Mouse (Mus musculus) olfactory bulb, adult 2 months (tissue): Measurements from ENCODE around the gene Pgr. TPM values are rescaled to one million over a fixed set of nuclear protein-coding genes. Genes with fewer than 3 reads are reported as not detected.

Source experiments
- H3K27ac ChIP-seq: fragments of 200-500 bp; 2 replicates; pipeline ENCODE4 v1.5.1; 2012; ENCODE audit warnings: low read depth, low read length; ENCODE audit not compliant: insufficient read depth
- H3K4me1 ChIP-seq: fragments of 200-500 bp; 2 replicates; pipeline ENCODE4 v1.6.1; 2012; ENCODE audit warnings: low read length; ENCODE audit not compliant: control insufficient read depth, insufficient read depth
- H3K4me3 ChIP-seq: fragments of 200-500 bp; 2 replicates; pipeline ENCODE4 v1.5.1; 2012; ENCODE audit warnings: mild to moderate bottlenecking, low read depth, low read length, moderate library complexity; ENCODE audit not compliant: insufficient read depth
- CTCF ChIP-seq: fragments of 200-500 bp; IDR thresholded peaks from 2 replicates; pipeline ENCODE4 v1.5.1; 2012; ENCODE audit warnings: low read depth, mild to moderate bottlenecking, low read length, moderate library complexity; ENCODE audit not compliant: insufficient read depth
- POLR2A ChIP-seq: fragments of 200-500 bp; IDR thresholded peaks from 2 replicates; pipeline ENCODE4 v1.6.1; 2012; ENCODE audit warnings: mild to moderate bottlenecking, low read depth, low read length, moderate library complexity; ENCODE audit not compliant: insufficient read depth
- WGBS: fragments of 180-500 bp; shearing (Covaris S2); methylation state at CpG from one replicate; pipeline ENCODE4 v1.1.7; 2018; 5-methylcytosine and 5-hydroxymethylcytosine counted together
- polyA plus RNA-seq: library from polyadenylated mRNA; stranded (reverse); fragments of >200 nt; gene quantifications from 2 replicates; pipeline ENCODE4 v1.2.4, GENCODE M21; 2012; ENCODE audit warnings: low replicate concordance; ENCODE audit not compliant: missing spikeins, insufficient read depth, insufficient read length

The Pgr gene
- polyA plus RNA-seq: not detected in 2 replicates

DNA sequence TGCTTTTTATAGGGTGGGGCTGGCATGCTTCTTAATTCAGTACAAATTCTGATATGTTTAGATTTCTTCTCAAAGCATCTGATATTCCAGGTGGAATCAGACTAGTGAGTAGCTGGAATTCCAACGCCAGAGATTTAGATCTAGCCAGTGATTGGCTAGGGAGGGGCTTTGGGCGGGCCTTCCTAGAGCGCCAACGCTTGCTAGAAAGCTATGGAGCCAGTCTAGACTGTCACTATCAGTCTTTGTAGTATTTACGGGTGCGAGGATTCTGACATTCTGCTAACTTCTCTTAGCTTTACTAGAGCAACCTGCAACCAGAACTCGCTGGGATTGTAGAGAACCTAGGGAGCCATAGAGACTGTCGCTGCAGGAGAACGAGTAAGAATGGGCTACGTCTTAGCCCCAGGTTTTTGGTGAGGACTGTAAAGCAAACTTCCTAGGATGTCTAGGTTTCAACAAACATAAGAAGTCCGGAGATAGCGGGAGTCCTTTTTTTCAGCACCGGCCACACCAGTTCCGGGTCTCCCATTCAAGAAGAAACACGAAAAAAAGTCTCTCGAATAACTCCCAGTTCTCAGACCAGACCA lies at the start of gene Pgr:
Gene Pgr, plus strand, starts transcription at position 218 of the 587 bp plus-strand sequence.
- peak within 1 kb of the TSS; percentile 76 for H3K4me3 ChIP-seq
- 1% methylated on average over 16 of the region's 16 CpGs for WGBS
- no peak for TF ChIP-seq CTCF
- no peak for TF ChIP-seq POLR2A
- H3K4me1 ChIP-seq: peaks cover 13% of the 10 kb centered on the region
- no peak within 1 kb of the TSS for H3K27ac ChIP-seq

DNA sequence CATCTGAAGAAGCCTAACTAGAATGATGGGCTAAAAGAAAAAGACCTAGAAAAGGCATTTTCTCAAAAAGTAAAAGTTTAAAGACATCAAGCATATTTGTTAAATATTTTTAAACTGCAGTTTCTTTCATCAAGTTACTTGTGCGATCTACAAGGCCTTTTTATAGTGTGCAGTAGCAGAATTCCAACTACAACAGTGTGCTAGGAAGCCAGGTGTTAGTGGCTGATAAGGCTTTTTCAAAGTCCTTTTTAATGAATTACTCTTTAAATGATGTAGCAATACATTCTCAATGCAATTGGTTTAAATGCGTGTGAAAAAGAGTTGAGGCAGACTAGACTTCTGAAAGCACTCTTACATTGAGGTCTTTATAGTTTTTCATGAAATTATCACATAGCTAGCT lies 42.2 kb upstream of the Pgr start:
- H3K4me3 ChIP-seq: no peak overlapping the region
- H3K27ac ChIP-seq: no peak overlapping the region
- TF ChIP-seq POLR2A: no peak
- TF ChIP-seq CTCF: no peak
- WGBS: 97% methylated on average over 2 of the region's 2 CpGs
- H3K4me1 ChIP-seq: no peaks in the 10 kb centered on the region

DNA sequence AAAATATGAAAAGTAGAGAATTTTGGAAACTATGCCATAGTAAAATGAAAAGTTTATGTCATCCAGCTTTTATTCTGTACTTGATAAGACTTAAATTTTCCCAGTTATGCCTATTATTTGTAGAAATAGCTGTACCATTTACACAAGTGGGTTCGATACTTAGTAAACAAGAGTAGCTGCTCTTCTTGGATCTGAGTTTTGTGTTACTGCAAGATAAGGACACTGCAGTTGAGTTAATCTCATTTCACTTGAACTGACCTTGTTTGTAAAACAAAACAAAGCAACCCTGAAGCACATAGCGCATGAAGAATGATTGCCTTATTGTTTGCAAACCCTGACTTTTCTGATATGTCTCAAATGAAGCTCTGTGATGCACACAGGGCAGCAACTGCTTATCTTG lies 31.1 kb upstream of the Pgr start:
- Histone ChIP-seq H3K4me1 (no peaks in the 10 kb centered on the region), H3K27ac (no peak overlapping the region), H3K4me3 (no peak overlapping the region)
- WGBS: 90% methylated on average over 2 of the region's 2 CpGs
- no peak for TF ChIP-seq CTCF
- no peak for TF ChIP-seq POLR2A

DNA sequence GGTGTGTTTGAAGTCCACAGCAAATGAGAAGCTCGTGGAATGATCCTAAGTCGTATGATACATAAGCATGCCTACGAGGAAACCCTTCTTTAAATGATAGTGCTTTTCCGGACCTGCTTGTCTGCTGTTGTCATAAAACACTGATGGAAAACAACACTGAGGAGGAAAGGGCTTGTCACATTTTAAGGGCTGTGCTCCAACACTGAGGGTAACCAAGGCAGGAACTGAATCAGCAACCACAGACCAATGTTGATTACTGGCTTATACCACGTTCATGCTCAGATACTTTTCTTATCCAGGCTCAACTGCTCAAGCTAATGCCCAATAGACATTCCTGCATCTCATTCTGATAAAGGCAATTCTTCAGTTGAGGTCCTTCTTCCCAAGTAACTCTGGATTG lies 4.4 kb upstream of the Pgr start:
- Histone ChIP-seq H3K4me1 (peaks cover 3% of the 10 kb centered on the region), H3K27ac (no peak overlapping the region), H3K4me3 (no peak overlapping the region)
- WGBS: 84% methylated on average over 5 of the region's 5 CpGs
- no peak for TF ChIP-seq CTCF

DNA sequence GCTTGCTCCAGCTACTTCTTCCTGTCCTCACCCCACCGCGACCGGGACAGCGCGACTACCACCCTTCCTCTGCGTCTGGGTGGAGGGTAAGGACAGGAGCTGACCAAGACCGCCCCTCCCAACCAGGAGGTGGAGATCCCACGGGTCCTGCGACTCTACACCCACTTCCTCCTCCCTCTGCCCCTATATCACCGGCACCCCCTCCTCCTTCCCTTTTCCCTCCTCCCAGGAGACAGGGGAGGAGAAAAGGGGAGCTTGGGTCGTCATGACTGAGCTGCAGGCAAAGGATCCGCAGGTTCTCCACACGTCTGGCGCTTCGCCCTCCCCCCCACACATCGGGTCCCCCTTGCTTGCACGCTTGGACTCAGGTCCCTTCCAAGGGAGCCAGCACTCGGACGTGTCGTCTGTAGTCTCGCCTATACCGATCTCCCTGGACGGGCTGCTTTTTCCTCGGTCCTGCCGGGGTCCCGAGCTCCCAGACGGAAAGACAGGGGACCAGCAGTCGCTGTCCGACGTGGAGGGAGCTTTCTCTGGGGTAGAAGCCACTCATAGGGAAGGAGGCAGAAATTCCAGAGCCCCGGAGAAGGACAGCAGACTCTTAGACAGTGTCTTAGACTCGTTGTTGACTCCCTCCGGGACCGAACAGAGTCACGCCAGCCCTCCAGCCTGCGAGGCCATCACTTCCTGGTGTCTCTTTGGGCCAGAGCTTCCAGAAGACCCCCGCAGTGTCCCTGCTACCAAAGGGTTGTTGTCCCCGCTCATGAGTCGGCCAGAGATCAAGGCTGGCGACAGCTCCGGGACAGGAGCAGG lies 775 bp downstream of the Pgr start:
- peaks cover 13% of the 10 kb centered on the region for H3K4me1 ChIP-seq
- WGBS: 1% methylated on average over 41 of the region's 41 CpGs
- no peak overlapping the region for H3K27ac ChIP-seq
- H3K4me3 ChIP-seq: peak overlapping the region; percentile 76
- no peak for TF ChIP-seq CTCF
- no peak for TF ChIP-seq POLR2A

DNA sequence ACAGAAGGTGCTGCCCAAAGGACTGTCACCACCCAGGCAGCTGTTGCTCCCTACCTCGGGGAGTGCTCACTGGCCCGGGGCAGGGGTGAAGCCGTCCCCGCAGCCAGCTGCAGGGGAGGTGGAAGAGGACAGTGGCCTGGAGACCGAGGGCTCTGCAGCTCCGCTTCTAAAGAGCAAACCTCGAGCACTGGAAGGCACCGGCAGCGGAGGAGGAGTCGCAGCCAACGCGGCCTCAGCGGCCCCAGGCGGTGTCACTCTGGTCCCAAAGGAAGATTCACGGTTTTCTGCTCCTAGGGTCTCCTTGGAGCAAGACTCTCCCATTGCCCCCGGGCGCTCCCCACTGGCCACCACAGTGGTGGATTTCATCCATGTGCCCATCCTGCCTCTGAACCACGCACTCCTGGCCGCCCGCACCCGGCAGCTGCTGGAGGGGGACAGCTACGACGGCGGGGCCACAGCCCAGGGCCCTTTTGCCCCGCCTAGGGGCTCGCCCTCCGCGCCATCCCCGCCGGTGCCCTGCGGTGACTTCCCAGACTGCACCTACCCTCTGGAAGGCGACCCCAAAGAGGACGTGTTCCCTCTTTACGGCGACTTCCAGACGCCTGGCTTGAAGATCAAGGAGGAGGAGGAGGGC lies 1.5 kb downstream of the Pgr start:
- no peak overlapping the region; the same call in 1 of the 2 replicates for H3K27ac ChIP-seq
- H3K4me3 ChIP-seq: peak overlapping the region; percentile 76
- H3K4me1 ChIP-seq: peaks cover 13% of the 10 kb centered on the region
- TF ChIP-seq CTCF (no peak), POLR2A (no peak)
- WGBS: under 1% methylated on average over 36 of the region's 36 CpGs

DNA sequence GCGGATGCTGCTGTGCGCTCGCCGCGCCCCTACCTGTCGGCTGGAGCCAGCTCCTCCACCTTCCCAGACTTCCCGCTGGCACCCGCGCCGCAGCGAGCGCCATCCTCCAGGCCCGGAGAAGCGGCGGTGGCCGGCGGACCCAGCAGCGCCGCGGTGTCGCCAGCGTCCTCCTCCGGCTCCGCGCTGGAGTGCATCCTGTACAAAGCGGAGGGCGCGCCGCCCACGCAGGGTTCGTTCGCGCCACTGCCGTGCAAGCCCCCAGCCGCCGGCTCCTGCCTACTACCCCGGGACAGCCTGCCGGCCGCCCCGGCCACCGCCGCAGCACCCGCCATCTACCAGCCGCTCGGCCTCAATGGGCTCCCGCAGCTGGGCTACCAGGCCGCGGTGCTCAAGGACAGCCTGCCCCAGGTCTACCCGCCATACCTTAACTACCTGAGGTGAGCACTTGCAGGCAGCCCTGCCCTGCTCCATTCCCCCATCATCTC lies 2.1 kb downstream of the Pgr start:
- 2% methylated on average over 49 of the region's 49 CpGs for WGBS
- H3K27ac ChIP-seq: no peak overlapping the region; the same call in none of the 2 replicates
- TF ChIP-seq CTCF (no peak), POLR2A (no peak)

DNA sequence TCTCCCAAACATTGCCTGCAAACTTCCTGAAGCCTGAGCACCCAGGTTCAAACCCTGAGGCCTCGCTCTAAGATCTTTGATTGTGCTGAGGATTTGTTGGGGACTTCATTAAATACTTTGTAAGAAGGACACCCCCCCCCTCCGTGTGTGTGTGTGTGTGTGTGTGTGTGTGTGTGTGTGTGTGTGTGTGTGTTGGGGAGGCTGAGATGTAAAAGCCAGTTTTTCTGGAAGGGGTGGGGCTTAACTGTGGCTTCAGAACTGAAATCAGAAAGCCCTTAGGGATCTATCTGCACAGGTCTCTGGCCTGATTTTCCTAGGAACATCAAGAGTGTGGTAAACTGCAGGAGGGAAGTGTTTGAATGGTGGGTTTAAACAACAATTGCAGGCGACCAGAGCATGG lies 2.6 kb downstream of the Pgr start:
- H3K27ac ChIP-seq: no peak overlapping the region
- H3K4me1 ChIP-seq: peaks cover 13% of the 10 kb centered on the region
- peak overlapping the region; percentile 76 for H3K4me3 ChIP-seq
- 57% methylated on average over 3 of the region's 3 CpGs for WGBS
- no peak for TF ChIP-seq POLR2A
- TF ChIP-seq CTCF: no peak

More for the DNA sequence above, 2.1 kb downstream of the Pgr start:
- peaks cover 13% of the 10 kb centered on the region for H3K4me1 ChIP-seq
- H3K4me3 ChIP-seq: peak overlapping the region; percentile 76

DNA sequence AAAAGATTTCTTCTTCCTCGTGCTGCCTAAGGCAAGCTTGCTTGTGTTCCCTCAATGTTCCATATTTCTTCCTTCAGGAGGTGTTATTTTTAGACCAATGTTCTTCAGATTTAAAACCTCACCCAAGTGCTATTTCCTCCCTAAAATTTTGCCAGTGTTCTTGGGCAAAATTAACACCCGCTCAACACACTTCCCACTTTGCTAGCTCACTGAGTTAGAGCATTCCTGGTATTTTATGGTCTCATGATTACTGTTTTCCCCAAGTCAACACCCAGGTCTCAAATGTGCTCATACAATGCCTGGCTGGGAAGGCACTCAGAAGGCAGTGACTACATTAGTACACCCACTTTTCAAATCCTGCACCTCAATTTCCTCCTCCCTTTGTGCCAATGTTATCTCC lies 27.9 kb downstream of the Pgr start:
- Histone ChIP-seq H3K27ac (no peak overlapping the region), H3K4me3 (no peak overlapping the region)
- 59% methylated on average over 2 of the region's 2 CpGs for WGBS

More for the DNA sequence above, 27.9 kb downstream of the Pgr start:
- no peaks in the 10 kb centered on the region for H3K4me1 ChIP-seq
- no peak for TF ChIP-seq CTCF
